Mouse (Mus musculus): ENCODE measurements around the gene Agpat1.

Gene Agpat1

GRCm38 (mm10) chr17:34652546-34652945, 48.5 kb downstream of the Agpat1 start:
- DNase-seq (ENCODE audit: low read depth, low spot score) = no peak

- DNase-seq (ENCODE audit: low read depth, low spot score) = no peak
These were observed 48.9 kb downstream of the Agpat1 start for GRCm38 (mm10) chr17:34652985-34653384.

GRCm38 (mm10) chr17:34653746-34654285, 49.8 kb downstream of the Agpat1 start:
- DNase-seq (ENCODE audit: low read depth, low spot score) = peak; percentile 57

- no peak for DNase-seq (ENCODE audit: low read depth, low spot score)
These were observed 50.3 kb downstream of the Agpat1 start for GRCm38 (mm10) chr17:34654392-34654791.

GRCm38 (mm10) chr17:34655160-34655559, 51.1 kb downstream of the Agpat1 start:
- DNase-seq (ENCODE audit: low read depth, low spot score) = no peak

- DNase-seq (ENCODE audit: low read depth, low spot score) = no peak
These were observed 51.5 kb downstream of the Agpat1 start for GRCm38 (mm10) chr17:34655581-34655991.

GRCm38 (mm10) chr17:34656666-34657065, 52.6 kb downstream of the Agpat1 start:
- DNase-seq (ENCODE audit: low read depth, low spot score) = no peak

- DNase-seq (ENCODE audit: low read depth, low spot score) = no peak
These were observed 53.2 kb downstream of the Agpat1 start for GRCm38 (mm10) chr17:34657271-34657670.

- no peak for DNase-seq (ENCODE audit: low read depth, low spot score)
These were observed 54.1 kb downstream of the Agpat1 start for GRCm38 (mm10) chr17:34658145-34658544.

- DNase-seq (ENCODE audit: low read depth, low spot score) = no peak
These were observed 54.5 kb downstream of the Agpat1 start for GRCm38 (mm10) chr17:34658591-34658990.

- no peak for DNase-seq (ENCODE audit: low read depth, low spot score)
These were observed 55.3 kb downstream of the Agpat1 start for GRCm38 (mm10) chr17:34659181-34659896.

GRCm38 (mm10) chr17:34659897-34660214, 55.8 kb downstream of the Agpat1 start:
- DNase-seq (ENCODE audit: low read depth, low spot score) = no peak

- no peak for DNase-seq (ENCODE audit: low read depth, low spot score)
These were observed 56.3 kb downstream of the Agpat1 start for GRCm38 (mm10) chr17:34660259-34660820.

GRCm38 (mm10) chr17:34661121-34661591, 57.1 kb downstream of the Agpat1 start:
- DNase-seq (ENCODE audit: low read depth, low spot score) = no peak

- DNase-seq (ENCODE audit: low read depth, low spot score) = no peak
These were observed 58.4 kb downstream of the Agpat1 start for GRCm38 (mm10) chr17:34662468-34662867.

GRCm38 (mm10) chr17:34662978-34663377, 58.9 kb downstream of the Agpat1 start:
- no peak for DNase-seq (ENCODE audit: low read depth, low spot score)

Data from A20 (cell line).